Mouse (Mus musculus): ENCODE data around the gene Abat. TPM values are rescaled to one million over a fixed set of nuclear protein-coding genes. Genes with fewer than 3 reads are reported as not detected.

Gene Abat
- polyA plus RNA-seq, 1 experiment from 2014 or later, result 16.8 TPM

DNA sequence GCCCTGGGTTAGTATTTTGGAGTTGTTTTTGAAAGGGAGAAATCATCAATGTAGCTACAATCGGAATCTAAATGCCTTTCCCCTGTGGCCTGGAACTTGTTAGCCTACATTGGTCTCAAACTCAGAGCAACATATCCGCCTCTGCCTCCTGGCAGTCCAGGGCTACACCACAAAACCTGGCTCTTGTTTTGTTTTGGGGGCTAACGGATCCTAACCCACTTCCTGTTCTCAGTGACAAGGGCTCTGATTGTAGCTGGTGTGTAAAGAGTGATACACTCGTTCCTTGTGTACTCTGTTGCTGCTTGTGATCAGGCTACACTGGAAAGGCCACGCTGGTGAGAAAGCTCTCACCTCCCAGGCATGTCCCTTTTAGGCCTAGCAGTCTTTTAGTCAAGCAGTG, 118.2 kb downstream of the Abat start:
- WGBS, result 78% methylated on average over 5 of the region's 5 CpGs
- no peak for ATAC-seq (ENCODE audit: insufficient read depth)

DNA sequence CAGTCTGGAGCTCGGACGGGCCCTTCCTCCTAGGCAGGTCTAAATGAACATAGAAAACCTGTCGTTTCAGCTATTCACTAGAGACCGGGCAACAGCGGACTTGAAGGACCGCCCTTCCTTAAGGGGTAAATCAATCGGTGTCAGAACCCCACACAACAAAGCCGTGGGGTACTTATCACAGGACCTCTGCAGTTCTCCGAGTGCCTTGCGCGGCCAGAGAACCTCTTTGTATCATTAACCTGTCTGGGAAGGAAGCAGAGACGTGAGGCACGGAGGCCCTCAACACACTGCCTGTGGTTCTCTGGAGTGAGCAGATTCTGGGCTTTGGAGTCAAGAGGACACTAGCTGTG, 123.6 kb downstream of the Abat start:
- Histone ChIP-seq H3K4me2 (peak overlapping the region; percentile 79), H3K4me3 (ENCODE audit: low read depth, low read length) (peak overlapping the region; percentile 84), H3K27me3 (ENCODE audit: insufficient read depth, low read length) (no peaks in the 10 kb centered on the region), H3K36me3 (ENCODE audit: insufficient read depth) (peaks cover 33% of the 10 kb centered on the region), H3K27ac (ENCODE audit: low read depth) (peak overlapping the region; percentile 90), H3K9me3 (ENCODE audit: low read depth, low read length) (no peaks in the 10 kb centered on the region), H3K4me1 (ENCODE audit: insufficient read depth) (peaks cover 13% of the 10 kb centered on the region; the same call in 1 of the 2 replicates), H3K9ac (peak overlapping the region; percentile 66)
- no peak for DNase-seq
- no peak for TF ChIP-seq CTCF (IDR thresholded peaks at IDR 0.05; ENCODE audit: low read depth)
- under 1% methylated on average over 13 of the region's 13 CpGs for WGBS
- ATAC-seq (ENCODE audit: insufficient read depth), result peak; percentile 19

More for the DNA sequence above, 118.2 kb downstream of the Abat start:
- Histone ChIP-seq H3K4me2 (no peak overlapping the region), H3K27ac (ENCODE audit: low read depth) (no peak overlapping the region), H3K36me3 (ENCODE audit: insufficient read depth) (peaks cover 36% of the 10 kb centered on the region), H3K4me3 (ENCODE audit: low read depth, low read length) (no peak overlapping the region), H3K4me1 (ENCODE audit: insufficient read depth) (peaks cover 5% of the 10 kb centered on the region; the same call in 1 of the 2 replicates), H3K27me3 (ENCODE audit: insufficient read depth, low read length) (no peaks in the 10 kb centered on the region), H3K9me3 (ENCODE audit: low read depth, low read length) (no peaks in the 10 kb centered on the region), H3K9ac (no peak overlapping the region)
- DNase-seq, result no peak
- TF ChIP-seq CTCF (IDR thresholded peaks at IDR 0.05; ENCODE audit: low read depth), result no peak

DNA sequence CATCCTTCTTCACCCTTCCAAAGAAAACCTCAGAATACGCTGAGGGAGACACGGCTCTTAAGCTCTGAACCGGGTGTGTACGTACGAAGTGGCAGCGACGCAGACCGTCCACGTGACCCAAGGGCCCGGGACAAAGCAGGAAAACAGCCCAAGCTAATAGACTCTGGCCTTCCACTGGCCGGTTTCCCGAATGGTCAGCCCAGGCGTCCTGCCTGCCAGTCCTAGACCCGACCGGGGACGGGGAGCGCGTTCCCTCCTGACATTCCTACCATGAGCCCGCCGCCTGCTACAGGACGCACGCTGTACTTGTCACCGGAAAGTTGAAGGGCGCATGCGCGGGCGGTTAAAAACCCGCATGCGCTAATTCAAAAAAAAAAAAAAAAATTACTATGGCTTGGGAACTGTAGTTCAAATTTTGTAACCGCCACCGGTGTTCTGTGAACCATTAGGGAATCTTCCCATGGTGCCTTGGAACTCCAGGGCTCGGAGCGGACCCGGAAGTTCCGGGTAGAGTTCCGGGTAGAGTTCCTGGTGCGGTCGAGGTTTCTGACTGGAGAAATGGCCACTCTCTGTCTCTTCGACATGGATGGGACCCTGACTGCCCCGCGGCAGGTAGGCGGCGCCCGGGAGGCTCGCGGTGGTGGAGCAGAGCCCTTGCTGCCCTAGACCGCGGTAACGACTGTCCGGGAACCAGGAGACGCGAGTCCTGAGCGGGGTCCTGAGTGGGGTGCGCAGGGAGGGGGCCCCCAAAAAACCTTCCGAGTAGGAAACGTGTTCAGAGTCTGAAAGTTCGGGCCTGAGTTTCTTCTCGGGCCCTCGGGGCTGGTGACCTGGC, 124.2 kb downstream of the Abat start, which contains the start of the genes Pmm2 and Tmem186:
Gene Pmm2 (plus strand): TSS at position 458 of the 835 bp plus-strand sequence.
Gene Tmem186 (minus strand): TSS at position 496 of the 835 bp plus-strand sequence.
- Histone ChIP-seq H3K36me3 (ENCODE audit: insufficient read depth) (peaks cover 32% of the 10 kb centered on the region), H3K4me2 (peak within 1 kb of the TSS; percentile 79), H3K9ac (peak within 1 kb of the TSS; percentile 66), H3K4me3 (ENCODE audit: low read depth, low read length) (peak within 1 kb of the TSS; percentile 84), H3K9me3 (ENCODE audit: low read depth, low read length) (no peaks in the 10 kb centered on the region), H3K27ac (ENCODE audit: low read depth) (peak within 1 kb of the TSS; percentile 90), H3K27me3 (ENCODE audit: insufficient read depth, low read length) (no peaks in the 10 kb centered on the region), H3K4me1 (ENCODE audit: insufficient read depth) (peaks cover 13% of the 10 kb centered on the region; the same call in 1 of the 2 replicates)
- DNase-seq (peak; percentile 95), ATAC-seq (ENCODE audit: insufficient read depth) (peak; percentile 94)
- peak; percentile 51 for TF ChIP-seq CTCF (IDR thresholded peaks at IDR 0.05; ENCODE audit: low read depth)
- WGBS, result under 1% methylated on average over 59 of the region's 59 CpGs

DNA sequence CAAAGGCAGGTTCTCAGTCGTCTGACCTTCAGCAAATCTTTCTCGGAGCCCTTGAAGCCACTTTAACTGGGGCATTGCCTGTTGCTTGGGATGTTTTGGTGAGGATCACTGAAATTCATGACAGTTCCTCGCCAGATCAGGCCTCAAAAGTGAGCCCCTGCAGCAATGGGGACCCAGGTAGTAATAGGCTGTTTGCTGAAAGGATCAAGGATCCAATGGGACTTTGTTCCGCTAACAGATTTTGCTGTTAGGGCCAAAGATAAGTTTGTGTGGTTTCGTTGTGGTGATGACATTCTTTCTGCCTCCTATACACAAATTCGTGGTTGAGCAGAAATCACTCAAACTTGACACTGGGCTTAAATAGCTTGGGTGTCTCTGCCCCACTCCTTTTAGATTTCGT, 124.9 kb downstream of the Abat start:
- Histone ChIP-seq H3K27me3 (ENCODE audit: insufficient read depth, low read length) (no peaks in the 10 kb centered on the region), H3K9me3 (ENCODE audit: low read depth, low read length) (no peaks in the 10 kb centered on the region), H3K9ac (peak overlapping the region; percentile 66), H3K4me2 (peak overlapping the region; percentile 79), H3K4me1 (ENCODE audit: insufficient read depth) (peaks cover 13% of the 10 kb centered on the region; the same call in 1 of the 2 replicates), H3K36me3 (ENCODE audit: insufficient read depth) (peaks cover 34% of the 10 kb centered on the region), H3K27ac (ENCODE audit: low read depth) (peak overlapping the region; percentile 90; the same call in 1 of the 2 replicates), H3K4me3 (ENCODE audit: low read depth, low read length) (peak overlapping the region; percentile 84)
- no peak for ATAC-seq (ENCODE audit: insufficient read depth)
- TF ChIP-seq CTCF (IDR thresholded peaks at IDR 0.05; ENCODE audit: low read depth), result no peak
- DNase-seq, result peak; percentile 10
- 26% methylated on average over 7 of the region's 7 CpGs for WGBS

DNA sequence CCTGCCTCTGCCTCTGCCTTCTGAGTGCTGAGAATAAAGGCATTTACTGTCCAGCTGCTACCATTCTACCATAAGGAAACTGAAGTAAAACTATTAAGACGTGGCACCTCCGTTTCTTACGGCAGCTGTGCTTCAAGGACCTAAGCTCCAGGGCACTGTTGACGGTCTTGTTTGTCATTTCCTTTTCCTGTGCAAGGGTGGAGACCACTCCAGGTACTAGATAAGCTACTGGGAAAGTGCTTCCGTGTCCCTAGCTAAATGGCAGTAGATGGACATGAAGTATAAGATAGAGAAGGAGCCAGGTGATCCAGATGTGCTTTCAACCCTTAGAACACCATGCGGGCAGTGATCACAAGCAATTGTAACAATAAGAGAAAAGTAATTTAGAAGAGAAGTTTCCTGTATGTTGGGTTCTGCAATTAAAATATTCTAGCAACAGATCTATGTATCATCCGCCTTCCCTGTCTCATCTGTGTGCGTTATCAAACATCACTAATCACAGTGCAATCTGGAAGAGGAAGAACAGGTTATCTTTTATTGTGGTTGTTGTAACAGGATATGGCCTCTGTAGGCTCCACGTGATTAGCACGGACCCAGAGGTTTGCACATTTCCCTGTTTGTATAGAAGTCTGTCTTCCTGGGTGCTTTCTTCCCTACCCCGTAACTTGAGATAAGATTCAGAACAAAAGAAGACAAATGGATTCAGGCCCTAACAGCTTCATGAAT, 126.4 kb downstream of the Abat start:
- ATAC-seq (ENCODE audit: insufficient read depth), result no peak
- peaks cover 37% of the 10 kb centered on the region for H3K36me3 ChIP-seq (ENCODE audit: insufficient read depth)
- WGBS, result 75% methylated on average over 11 of the region's 11 CpGs

DNA sequence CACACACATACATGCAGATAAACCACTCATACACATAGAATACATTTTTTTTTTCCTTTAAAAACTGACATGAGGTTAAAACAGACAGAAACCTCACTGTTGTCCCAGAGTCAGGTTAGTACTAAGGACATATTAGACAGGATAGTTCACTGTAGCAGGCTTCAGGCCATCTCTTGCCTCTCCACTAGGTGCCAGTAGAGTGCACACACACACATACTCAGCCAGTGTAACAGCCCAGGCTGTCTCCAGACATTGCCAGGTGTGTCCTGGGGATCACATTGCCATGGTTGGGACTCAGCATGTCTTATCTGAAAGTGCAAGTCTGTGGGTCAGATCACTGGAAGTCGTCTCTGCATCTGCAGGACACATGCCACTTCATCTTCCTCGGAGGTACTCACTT, 130.6 kb downstream of the Abat start:
- ATAC-seq (ENCODE audit: insufficient read depth) (peak; percentile 85; the same call in 1 of the 2 replicates), DNase-seq (peak; percentile 61)
- WGBS, result 71% methylated on average over 2 of the region's 2 CpGs
- Histone ChIP-seq H3K4me1 (ENCODE audit: insufficient read depth) (no peaks in the 10 kb centered on the region), H3K9me3 (ENCODE audit: low read depth, low read length) (no peaks in the 10 kb centered on the region), H3K4me3 (ENCODE audit: low read depth, low read length) (no peak overlapping the region), H3K4me2 (no peak overlapping the region), H3K36me3 (ENCODE audit: insufficient read depth) (peaks cover 63% of the 10 kb centered on the region), H3K9ac (no peak overlapping the region), H3K27me3 (ENCODE audit: insufficient read depth, low read length) (no peaks in the 10 kb centered on the region), H3K27ac (ENCODE audit: low read depth) (no peak overlapping the region)
- peak; percentile 77 for TF ChIP-seq CTCF (IDR thresholded peaks at IDR 0.05; ENCODE audit: low read depth)

More for the DNA sequence above, 126.4 kb downstream of the Abat start:
- DNase-seq, result no peak
- H3K4me1 ChIP-seq (ENCODE audit: insufficient read depth), result peaks cover 13% of the 10 kb centered on the region; the same call in 1 of the 2 replicates
- H3K27me3 ChIP-seq (ENCODE audit: insufficient read depth, low read length), result no peaks in the 10 kb centered on the region
- H3K9me3 ChIP-seq (ENCODE audit: low read depth, low read length), result no peaks in the 10 kb centered on the region
- no peak overlapping the region for H3K27ac ChIP-seq (ENCODE audit: low read depth)
- H3K9ac ChIP-seq, result no peak overlapping the region
- no peak overlapping the region for H3K4me2 ChIP-seq
- no peak overlapping the region for H3K4me3 ChIP-seq (ENCODE audit: low read depth, low read length)
- no peak for TF ChIP-seq CTCF (IDR thresholded peaks at IDR 0.05; ENCODE audit: low read depth)

DNA sequence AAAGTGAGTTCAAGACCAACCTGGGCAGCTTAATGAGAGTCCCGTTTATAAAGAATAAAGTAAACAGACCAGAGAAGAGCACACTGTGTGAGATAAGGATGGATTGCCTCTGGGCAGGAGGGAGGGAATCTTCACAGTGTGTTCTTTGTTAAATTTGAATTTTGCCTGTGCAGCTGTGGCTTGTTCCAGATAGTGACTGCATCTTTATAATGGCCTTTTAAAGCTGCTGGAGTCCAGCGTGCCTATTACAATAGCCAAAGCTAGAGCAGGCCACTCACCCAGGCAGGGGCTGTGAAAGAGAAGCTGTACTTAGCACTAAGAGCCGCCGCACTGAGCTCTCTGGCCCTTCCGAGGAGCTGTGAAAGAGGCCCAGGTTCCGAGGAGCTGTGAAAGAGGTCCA, 132.3 kb downstream of the Abat start:
- Histone ChIP-seq H3K4me1 (ENCODE audit: insufficient read depth) (no peaks in the 10 kb centered on the region), H3K4me2 (no peak overlapping the region), H3K4me3 (ENCODE audit: low read depth, low read length) (no peak overlapping the region), H3K27me3 (ENCODE audit: insufficient read depth, low read length) (no peaks in the 10 kb centered on the region), H3K36me3 (ENCODE audit: insufficient read depth) (peaks cover 78% of the 10 kb centered on the region), H3K9me3 (ENCODE audit: low read depth, low read length) (no peaks in the 10 kb centered on the region), H3K27ac (ENCODE audit: low read depth) (no peak overlapping the region), H3K9ac (no peak overlapping the region)
- no peak for DNase-seq
- no peak for ATAC-seq (ENCODE audit: insufficient read depth)
- WGBS, result 79% methylated on average over 6 of the region's 6 CpGs
- no peak for TF ChIP-seq CTCF (IDR thresholded peaks at IDR 0.05; ENCODE audit: low read depth)
